8 mouse cellular contexts compared by ENCODE assay signal in the genomic region with DNA sequence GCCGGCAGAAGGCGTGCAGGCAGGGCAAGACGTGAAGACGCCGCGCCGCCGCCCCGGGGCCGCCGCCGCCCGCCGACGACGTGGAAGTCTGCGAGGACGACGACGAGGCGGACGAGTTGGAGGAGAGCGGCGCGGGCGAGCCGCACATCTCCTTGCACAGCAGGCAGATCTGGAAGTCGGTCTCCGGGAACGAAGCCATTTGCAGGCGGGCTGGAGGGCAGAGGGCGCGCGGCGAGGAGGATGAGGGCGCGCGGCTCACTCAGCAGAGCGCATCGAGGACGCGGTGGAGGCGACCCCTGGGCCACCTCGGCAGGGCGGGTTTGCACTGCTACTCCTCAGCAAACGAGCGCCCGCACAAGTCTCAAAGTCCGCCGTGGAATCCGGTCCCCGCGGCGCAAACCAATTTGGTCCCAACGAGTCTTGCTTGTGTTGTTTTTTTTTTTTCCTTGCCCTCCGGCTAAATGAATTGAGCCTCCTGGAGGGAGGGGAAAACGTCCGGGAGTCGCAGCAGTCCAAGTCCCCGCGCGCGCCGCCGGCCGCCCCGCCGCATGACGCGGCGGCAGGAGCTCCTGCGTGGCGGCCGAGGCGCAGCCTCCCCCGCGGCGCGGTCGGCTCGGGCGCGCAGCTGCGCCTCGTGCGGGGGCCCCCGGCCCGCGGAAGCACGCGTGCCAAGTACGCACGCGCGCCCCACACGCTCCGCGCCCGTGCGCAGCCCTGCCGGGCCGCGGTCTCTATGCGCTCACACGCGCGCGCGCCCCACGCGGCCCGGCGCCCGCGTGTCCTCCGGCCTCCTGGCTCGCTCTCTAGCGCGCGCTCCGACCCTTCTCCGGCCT. TPM values are rescaled to one million over a fixed set of nuclear protein-coding genes. Genes with fewer than 3 reads are reported as not detected.
A peak's percentile ranks its signal among the peaks of the same experiment; 100 is the strongest.
DNase-seq lines count a peak whose midpoint lies in the region; ATAC-seq and TF ChIP-seq lines count a peak whose summit lies in the region.

No protein-coding gene starts in this region.

- no peaks in the 10 kb centered on the region for H3K9me3 ChIP-seq in kidney, embryonic 14.5 days (ENCODE audit: control insufficient read depth, low read length)
- H3K9me3 ChIP-seq in forebrain, embryonic 15.5 days, result no peaks in the 10 kb centered on the region

- peak overlapping the region; percentile 69 for H3K4me3 ChIP-seq in kidney, embryonic 14.5 days (ENCODE audit: low read length)
- peak overlapping the region; percentile 52 for H3K4me3 ChIP-seq in forebrain, embryonic 15.5 days
- peak overlapping the region; percentile 37; the same call in 1 of the 2 replicates for H3K4me3 ChIP-seq in liver, adult 2 months (ENCODE audit: insufficient read depth, low read depth, low read length)

- H3K27ac ChIP-seq in kidney, embryonic 14.5 days (ENCODE audit: low read depth, low read length), result peak overlapping the region; percentile 86
- no peak overlapping the region for H3K27ac ChIP-seq in forebrain, embryonic 15.5 days (replicated peaks)
- no peak overlapping the region for H3K27ac ChIP-seq in liver, adult 2 months (replicated peaks; ENCODE audit: insufficient read depth, low read depth, low read length)

- TF ChIP-seq CTCF in liver, adult 2 months (IDR thresholded peaks at IDR 0.05; ENCODE audit: low read depth, low read length), result no peak

- no peak for DNase-seq in kidney, adult 11 months
- peak; percentile 42 for DNase-seq in brain, adult 2 months (ENCODE audit: low read depth, low spot score)
- DNase-seq in liver, adult 2 months (ENCODE audit: extremely low read depth, low read depth, low spot score), result no peak
- peak; percentile 34 for DNase-seq in right cerebral cortex, postnatal 25 days
- DNase-seq in urinary bladder, postnatal 14 days (ENCODE audit: low spot score), result no peak

- peak overlapping the region; percentile 96 for H3K4me2 ChIP-seq in kidney, embryonic 14.5 days (replicated peaks; ENCODE audit: low read depth, low read length)
- H3K4me2 ChIP-seq in forebrain, embryonic 15.5 days (replicated peaks), result peak overlapping the region; percentile 90

- H3K9ac ChIP-seq in kidney, embryonic 14.5 days (ENCODE audit: low read depth, low read length), result peak overlapping the region; percentile 80
- peak overlapping the region; percentile 49 for H3K9ac ChIP-seq in forebrain, embryonic 15.5 days (replicated peaks)
- H3K9ac ChIP-seq in liver, adult 2 months (ENCODE audit: low read depth, low read length), result no peak overlapping the region

- under 1% methylated on average over 117 of the region's 122 CpGs for WGBS in kidney, embryonic 14.5 days
- 1% methylated on average over 118 of the region's 122 CpGs for WGBS in forebrain, embryonic 15.5 days
- WGBS in liver, adult 2 months, result 2% methylated on average over 122 of the region's 122 CpGs

- no peaks in the 10 kb centered on the region for H3K79me2 ChIP-seq in liver, adult 2 months (ENCODE audit: control insufficient read depth, insufficient read depth, low read length)

- peak; percentile 44; the same call in 1 of the 2 replicates for ATAC-seq in kidney, embryonic 14.5 days (ENCODE audit: low FRiP score, low TSS enrichment)
- peak; percentile 84 for ATAC-seq in forebrain, embryonic 15.5 days (replicated peaks)
- ATAC-seq in cerebellum, adult (ENCODE audit: insufficient number of reproducible peaks, low FRiP score, low TSS enrichment), result no peak

- peaks cover 14% of the 10 kb centered on the region; the same call in 1 of the 2 replicates for H3K27me3 ChIP-seq in kidney, embryonic 14.5 days (ENCODE audit: control insufficient read depth, insufficient read depth, low read length)
- peaks cover 70% of the 10 kb centered on the region for H3K27me3 ChIP-seq in forebrain, embryonic 15.5 days
- H3K27me3 ChIP-seq in liver, adult 2 months (ENCODE audit: control insufficient read depth, insufficient read depth, low read length), result peaks cover 31% of the 10 kb centered on the region

- H3K36me3 ChIP-seq in kidney, embryonic 14.5 days (ENCODE audit: control insufficient read depth, insufficient read depth, low read length), result no peaks in the 10 kb centered on the region
- no peaks in the 10 kb centered on the region for H3K36me3 ChIP-seq in forebrain, embryonic 15.5 days
- H3K36me3 ChIP-seq in liver, adult 2 months (ENCODE audit: control insufficient read depth, insufficient read depth, low read length), result no peaks in the 10 kb centered on the region

- no peak for TF ChIP-seq POLR2A in liver, adult 2 months (IDR thresholded peaks at IDR 0.05; ENCODE audit: extremely low read depth, insufficient read depth, low read length)

- peaks cover 5% of the 10 kb centered on the region; the same call in 1 of the 2 replicates for H3K4me1 ChIP-seq in kidney, embryonic 14.5 days (ENCODE audit: control insufficient read depth, insufficient read depth, low read length)
- H3K4me1 ChIP-seq in forebrain, embryonic 15.5 days, result peaks cover 33% of the 10 kb centered on the region
- no peaks in the 10 kb centered on the region for H3K4me1 ChIP-seq in liver, adult 2 months (ENCODE audit: control insufficient read depth, insufficient read depth, low read length)

RNA-seq across cellular contexts. Expression of a gene that starts 1.0 kb away (rescaled TPM):
- 1.1 and 1.4 TPM in 2 replicates for polyA plus RNA-seq in kidney, embryonic 14.5 days (2014; fragmentation: Nextera tagmentation; extraction: Ambion mirVana)
- 0.11 and 0.14 TPM in 2 replicates for polyA plus RNA-seq in forebrain, embryonic 15.5 days (2015; fragmentation: Nextera tagmentation; extraction: Ambion mirVana)
- total RNA-seq in liver, adult 2 months (2014; rRNA removed), result under 0.01 TPM in 1 of 2 replicates, not detected in the other
- 0.02 TPM in 1 of 2 replicates, not detected in the other for polyA plus RNA-seq in liver, adult 2 months (2012; rRNA removed)

RNA-seq across cellular contexts. Expression of a gene that starts 47.6 kb away (rescaled TPM):
- polyA plus RNA-seq in kidney, embryonic 14.5 days (2014; fragmentation: Nextera tagmentation; extraction: Ambion mirVana), result 0.31 and 0.47 TPM in 2 replicates
- not detected in 2 replicates for polyA plus RNA-seq in forebrain, embryonic 15.5 days (2015; fragmentation: Nextera tagmentation; extraction: Ambion mirVana)
- total RNA-seq in liver, adult 2 months (2014; rRNA removed), result not detected in 2 replicates
- not detected in 2 replicates for polyA plus RNA-seq in liver, adult 2 months (2012; rRNA removed)

RNA-seq across cellular contexts. Expression of a gene that starts 58.4 kb away (rescaled TPM):
- polyA plus RNA-seq in kidney, embryonic 14.5 days (2014; fragmentation: Nextera tagmentation; extraction: Ambion mirVana), result 0.68 and 0.94 TPM in 2 replicates
- polyA plus RNA-seq in forebrain, embryonic 15.5 days (2015; fragmentation: Nextera tagmentation; extraction: Ambion mirVana), result not detected in 2 replicates
- total RNA-seq in liver, adult 2 months (2014; rRNA removed), result 0.09 and 0.13 TPM in 2 replicates
- polyA plus RNA-seq in liver, adult 2 months (2012; rRNA removed), result 0.29 TPM in 1 of 2 replicates, not detected in the other

Comparison
In these comparisons a context has a peak if more than half of its experiments do, and no peak if none do; other contexts are left out.
1. DNase-seq: peak in brain, adult 2 months (single experiment) and right cerebral cortex, postnatal 25 days (single experiment); none in kidney, adult 11 months (single experiment), liver, adult 2 months (single experiment) and urinary bladder, postnatal 14 days (single experiment).
2. Peak in every context shown above with its lines, with median percentiles within 50 percentile points of each other: H3K4me3 ChIP-seq.